Mouse (Mus musculus) G1E (cell line): ENCODE measurements around the gene Ccdc107.

Source experiments
- CTCF ChIP-seq: IDR thresholded peaks from 2 replicates; pipeline ENCODE4 v1.5.1; 2012; ENCODE audit warnings: low read depth, low read length, inconsistent platforms, mixed read lengths
- GATA1 ChIP-seq: IDR thresholded peaks from 2 replicates; pipeline ENCODE4 v1.6.1; 2012; ENCODE audit warnings: borderline replicate concordance, low read length, inconsistent platforms, mixed read lengths
- POLR2AphosphoS5 ChIP-seq: IDR thresholded peaks from 2 replicates; pipeline ENCODE4 v1.6.1; 2012; ENCODE audit warnings: low read depth, low read length, inconsistent platforms; ENCODE audit not compliant: insufficient replicate concordance
- TAL1 ChIP-seq: conservative IDR thresholded peaks from 2 replicates; pipeline ENCODE4 v1.6.1; 2012; ENCODE audit warnings: low read depth, low read length, inconsistent platforms, mixed read lengths

- TF ChIP-seq CTCF (no peak), POLR2AphosphoS5 (no peak), GATA1 (no peak), TAL1 (no peak)
Observed at GRCm38 (mm10) chr4:43463102-43463501, 29.6 kb upstream of the Ccdc107 start.
